Comparison of ENCODE assay signal across 15 mouse cellular contexts in the genomic region with DNA sequence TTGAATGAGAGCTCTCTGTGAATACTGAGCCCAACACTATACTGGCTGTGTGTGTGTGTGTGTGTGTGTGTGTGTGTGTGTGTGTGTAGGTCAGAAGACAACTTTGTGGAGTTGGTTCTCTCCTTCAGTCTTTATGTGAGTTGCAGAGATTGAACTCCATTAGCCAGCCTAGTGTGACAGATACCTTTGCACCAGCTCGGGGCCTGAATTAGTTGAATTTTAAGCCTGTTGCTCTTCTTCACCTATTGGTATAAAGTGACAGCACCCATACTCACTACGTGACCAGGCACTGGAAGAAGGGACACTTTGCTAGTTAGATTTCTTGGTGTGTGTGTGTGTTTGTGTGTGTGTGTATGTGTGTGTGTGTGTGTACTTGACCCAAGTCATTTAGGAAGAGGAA.
"Had no signal": no experiment of that assay in that cellular context is flagged by ENCODE, and none has a peak within 500 bp of the region (broad histone marks: within the 10 kb centered on the region; RNA-seq: fewer than 3 reads in every experiment).

No protein-coding gene starts in this region.

- H3K9me3 ChIP-seq: neural tube, embryonic 15.5 days; stomach, embryonic 15.5 days had no signal

- H3K27ac ChIP-seq: neural tube, embryonic 15.5 days; stomach, embryonic 15.5 days; stomach, postnatal 0 days had no signal

- H3K4me2 ChIP-seq: neural tube, embryonic 15.5 days; stomach, embryonic 15.5 days had no signal

- H3K36me3 ChIP-seq: neural tube, embryonic 15.5 days; stomach, embryonic 15.5 days had no signal

- H3K4me1 ChIP-seq: neural tube, embryonic 15.5 days; stomach, embryonic 15.5 days had no signal

- H3K4me3 ChIP-seq: neural tube, embryonic 15.5 days; stomach, embryonic 15.5 days had no signal

- H3K9ac ChIP-seq: neural tube, embryonic 15.5 days; stomach, embryonic 15.5 days had no signal

- H3K27me3 ChIP-seq: neural tube, embryonic 15.5 days; stomach, embryonic 15.5 days had no signal

- DNase-seq: retina, postnatal 1 day; right cerebral cortex, adult 18-20 months; right cerebral cortex, postnatal 14 days; right cerebral cortex, postnatal 25 days; right cerebral cortex, postnatal 4 days; spleen, adult 18-20 months; thymus, adult 18-20 months; thymus, adult 2 months; thymus, postnatal 14 days; thymus, postnatal 25 days; thymus, postnatal 36 days; thymus, postnatal 4 days had no signal
